Mouse (Mus musculus) megakaryocyte, embryonic 14.5 days (primary cell): ENCODE measurements at regions not wholly inside any gene's neighbourhood (a gene's known extent, or its start where the extent isn't known, plus 50 kb on each side); places are given as distances from the start of the nearest gene placed in this dataset.

Experiments used
- FLI1 ChIP-seq: IDR thresholded peaks from 2 replicates; pipeline ENCODE4 v1.6.1; 2012; ENCODE audit warnings: low read length, inconsistent platforms, mixed read lengths
- GATA1 ChIP-seq: IDR thresholded peaks from 3 replicates; pipeline ENCODE4 v1.6.1; 2012; ENCODE audit warnings: mixed read lengths, low read length, inconsistent platforms, borderline replicate concordance

DNA sequence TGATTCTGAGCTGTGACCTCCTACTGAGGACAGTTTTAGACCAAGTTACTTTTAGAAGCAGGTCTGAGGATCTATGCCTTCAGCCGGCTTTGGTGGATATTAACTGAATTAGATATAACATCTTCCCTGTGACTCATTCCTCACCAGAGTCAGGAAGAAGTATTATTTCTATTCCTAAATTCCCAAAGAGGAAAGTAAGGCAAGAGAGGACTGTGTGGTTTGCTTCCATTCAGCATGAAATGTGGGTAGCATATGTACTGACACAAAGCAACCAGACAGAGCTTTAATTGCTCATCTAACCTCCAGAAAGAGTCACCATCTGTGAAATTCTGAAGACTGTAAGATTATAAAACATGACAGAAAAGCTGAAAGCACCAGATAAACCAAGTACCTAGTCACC lies 1198.3 kb downstream of the 9330182O14Rik start:
- TF ChIP-seq GATA1 = no peak
- TF ChIP-seq FLI1 = no peak
